Mouse (Mus musculus): ENCODE measurements around the gene Dph1. TPM values are rescaled to one million over a fixed set of nuclear protein-coding genes. Genes with fewer than 3 reads are reported as not detected.

Gene Dph1
- total and polyA plus RNA-seq, 2 experiments = 11.3 to 53.5 TPM

DNA sequence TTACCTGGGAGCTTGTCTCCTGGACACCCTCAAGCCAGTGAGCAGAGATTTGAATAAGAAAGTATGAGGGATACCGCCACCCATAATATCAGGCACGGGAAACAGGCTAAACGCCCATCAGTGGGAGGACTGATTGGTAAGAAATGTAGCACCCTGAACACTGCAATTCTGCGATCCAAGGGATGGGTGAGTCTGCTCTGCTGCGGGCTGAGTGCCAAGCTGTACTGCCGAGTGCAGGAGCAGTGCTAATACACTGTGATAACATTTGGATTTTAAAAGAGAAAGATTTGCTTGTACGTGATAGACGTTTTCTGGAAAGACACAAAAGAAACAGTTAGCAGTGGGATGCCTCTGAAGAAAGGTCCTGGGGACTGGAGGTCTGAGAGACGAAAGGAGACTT, 29.1 kb upstream of the Dph1 start:
- 31% methylated on average over 9 of the region's 9 CpGs for WGBS

DNA sequence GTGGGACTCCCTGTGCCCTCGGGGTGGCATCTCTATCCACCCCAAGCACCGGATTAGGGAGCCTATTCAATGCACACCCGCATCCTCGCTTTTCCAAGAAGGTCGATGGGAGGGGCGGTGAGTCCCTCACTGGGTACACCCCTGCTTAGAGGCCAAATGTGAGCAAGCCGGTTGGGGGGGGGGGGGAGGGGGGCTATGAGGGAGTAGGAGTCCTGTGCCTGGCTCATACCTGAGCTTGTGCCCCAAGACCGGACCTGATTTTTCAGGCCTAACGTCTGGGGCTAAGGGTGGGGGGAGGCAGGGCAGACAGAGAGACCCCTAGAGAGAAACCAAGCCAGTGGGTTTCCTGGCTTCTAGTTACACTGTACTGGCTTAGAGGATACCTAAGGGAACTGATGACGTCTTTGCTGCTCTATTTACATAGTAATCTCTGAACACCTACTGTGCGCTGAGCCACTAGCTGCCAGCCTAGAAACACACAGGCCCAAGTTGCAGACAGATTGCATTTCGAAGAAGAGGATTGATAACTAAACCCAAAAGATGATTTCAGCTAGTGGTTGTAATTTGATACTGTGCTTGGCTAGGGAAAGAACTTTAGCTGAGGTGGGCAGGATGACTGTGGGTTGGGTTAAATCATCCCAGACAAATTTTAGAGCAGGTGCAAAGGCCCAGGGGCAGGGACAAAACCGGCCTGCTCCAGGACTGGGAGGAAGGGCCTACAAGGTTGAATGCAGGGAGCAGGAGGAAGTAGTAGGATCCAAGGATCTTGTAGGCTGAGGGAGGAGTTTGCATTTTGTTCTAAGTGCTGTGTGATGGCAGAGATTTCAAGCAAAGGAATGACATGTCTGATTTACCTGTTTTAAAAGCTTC, 23.3 kb upstream of the Dph1 start:
- WGBS = 19% methylated on average over 13 of the region's 13 CpGs
- H3K27ac ChIP-seq (replicated peaks; ENCODE audit: insufficient read depth, low read depth, low read length) = peak overlapping the region; percentile 94

More for the DNA sequence above, 29.1 kb upstream of the Dph1 start:
- H3K4me3 ChIP-seq (ENCODE audit: insufficient read depth, low read depth, low read length) = no peak overlapping the region
- TF ChIP-seq CTCF (IDR thresholded peaks at IDR 0.05; ENCODE audit: low read depth, low read length) = no peak
- no peak for TF ChIP-seq POLR2A (IDR thresholded peaks at IDR 0.05; ENCODE audit: extremely low read depth, insufficient read depth, low read length)
- H3K27me3 ChIP-seq (ENCODE audit: control insufficient read depth, insufficient read depth, low read length) = no peaks in the 10 kb centered on the region
- H3K79me2 ChIP-seq (ENCODE audit: control insufficient read depth, insufficient read depth, low read length) = peaks cover 16% of the 10 kb centered on the region; the same call in 1 of the 2 replicates
- H3K4me1 ChIP-seq (ENCODE audit: control insufficient read depth, insufficient read depth, low read length) = peaks cover 22% of the 10 kb centered on the region
- no peak overlapping the region for H3K9ac ChIP-seq (ENCODE audit: low read depth, low read length)
- peak; percentile 43 for DNase-seq (ENCODE audit: extremely low read depth, low read depth, low spot score)
- no peaks in the 10 kb centered on the region for H3K36me3 ChIP-seq (ENCODE audit: control insufficient read depth, insufficient read depth, low read length)
- no peak overlapping the region for H3K27ac ChIP-seq (replicated peaks; ENCODE audit: insufficient read depth, low read depth, low read length)

DNA sequence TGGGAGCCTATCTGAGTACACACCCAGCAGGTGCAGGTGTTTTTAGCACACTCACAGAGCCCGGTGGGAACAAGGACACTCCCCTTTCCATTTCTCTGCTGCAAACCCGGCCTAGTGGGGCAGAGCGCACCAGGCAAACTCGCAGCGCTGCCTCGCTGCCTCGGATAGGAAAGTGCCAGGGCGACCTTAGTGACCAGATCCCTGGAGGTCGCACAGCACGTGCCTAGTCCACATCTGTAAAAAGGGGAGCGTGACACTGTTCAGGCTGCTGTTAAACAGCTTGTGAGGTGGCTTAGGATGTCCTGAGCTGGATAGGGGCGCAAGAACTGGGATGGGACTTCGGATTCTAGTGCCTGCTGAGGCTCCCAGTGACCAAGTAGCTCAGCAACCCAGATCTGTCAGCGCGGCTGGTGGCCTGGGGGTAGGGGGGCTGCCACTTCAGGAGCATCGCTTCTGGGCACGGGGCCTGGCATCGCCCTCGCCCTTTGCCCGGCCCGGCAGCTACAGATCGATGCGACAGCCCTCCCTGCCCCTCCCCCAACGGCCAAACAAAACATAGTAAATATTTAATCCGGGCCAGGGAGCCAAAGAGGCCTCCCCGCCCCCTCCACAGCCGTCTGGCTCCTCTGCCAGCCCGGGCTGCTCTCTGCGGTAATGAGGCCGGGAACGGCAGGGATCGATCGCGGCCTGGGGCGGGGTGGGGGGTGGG, 22.5 kb upstream of the Dph1 start:
- Histone ChIP-seq H3K27me3 (ENCODE audit: control insufficient read depth, insufficient read depth, low read length) (no peaks in the 10 kb centered on the region), H3K79me2 (ENCODE audit: control insufficient read depth, insufficient read depth, low read length) (peaks cover 20% of the 10 kb centered on the region; the same call in 1 of the 2 replicates), H3K27ac (replicated peaks; ENCODE audit: insufficient read depth, low read depth, low read length) (peak overlapping the region; percentile 92), H3K4me3 (ENCODE audit: insufficient read depth, low read depth, low read length) (peak overlapping the region; percentile 24; the same call in 1 of the 2 replicates), H3K9ac (ENCODE audit: low read depth, low read length) (peak overlapping the region; percentile 54), H3K36me3 (ENCODE audit: control insufficient read depth, insufficient read depth, low read length) (no peaks in the 10 kb centered on the region), H3K4me1 (ENCODE audit: control insufficient read depth, insufficient read depth, low read length) (peaks cover 35% of the 10 kb centered on the region)
- TF ChIP-seq POLR2A (IDR thresholded peaks at IDR 0.05; ENCODE audit: extremely low read depth, insufficient read depth, low read length) = no peak
- no peak for TF ChIP-seq CTCF (IDR thresholded peaks at IDR 0.05; ENCODE audit: low read depth, low read length)
- DNase-seq (ENCODE audit: extremely low read depth, low read depth, low spot score) = peak; percentile 91
- 17% methylated on average over 35 of the region's 35 CpGs for WGBS

More for the DNA sequence above, 23.3 kb upstream of the Dph1 start:
- Histone ChIP-seq H3K27me3 (ENCODE audit: control insufficient read depth, insufficient read depth, low read length) (no peaks in the 10 kb centered on the region), H3K4me1 (ENCODE audit: control insufficient read depth, insufficient read depth, low read length) (peaks cover 36% of the 10 kb centered on the region), H3K36me3 (ENCODE audit: control insufficient read depth, insufficient read depth, low read length) (no peaks in the 10 kb centered on the region), H3K79me2 (ENCODE audit: control insufficient read depth, insufficient read depth, low read length) (peaks cover 20% of the 10 kb centered on the region; the same call in 1 of the 2 replicates), H3K9ac (ENCODE audit: low read depth, low read length) (peak overlapping the region; percentile 12; the same call in 1 of the 2 replicates), H3K4me3 (ENCODE audit: insufficient read depth, low read depth, low read length) (peak overlapping the region; percentile 2; the same call in 1 of the 2 replicates)
- TF ChIP-seq CTCF (IDR thresholded peaks at IDR 0.05; ENCODE audit: low read depth, low read length) = no peak
- no peak for TF ChIP-seq POLR2A (IDR thresholded peaks at IDR 0.05; ENCODE audit: extremely low read depth, insufficient read depth, low read length)
- DNase-seq (ENCODE audit: extremely low read depth, low read depth, low spot score) = peak; percentile 72

DNA sequence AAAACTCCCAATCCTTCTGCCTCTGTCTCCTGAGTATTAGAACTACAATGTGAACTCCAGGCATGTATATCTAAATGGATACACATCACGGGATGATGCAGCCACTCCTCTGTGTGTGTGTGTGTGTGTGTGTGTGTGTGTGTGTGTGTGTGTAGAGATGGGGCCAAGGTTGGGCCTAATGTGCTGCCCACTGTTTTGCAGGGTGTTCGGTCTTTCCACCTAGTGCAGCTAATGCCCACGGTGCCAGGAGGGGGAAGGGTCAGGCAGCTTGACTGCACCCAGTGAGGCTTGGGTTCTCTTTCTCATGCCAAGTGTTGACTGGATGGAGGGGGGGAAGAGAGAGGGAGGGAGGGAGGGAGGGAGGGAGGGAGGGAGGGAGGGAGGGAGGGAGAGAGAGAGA, 21.8 kb upstream of the Dph1 start:
- Histone ChIP-seq H3K4me3 (ENCODE audit: insufficient read depth, low read depth, low read length) (no peak overlapping the region), H3K79me2 (ENCODE audit: control insufficient read depth, insufficient read depth, low read length) (peaks cover 19% of the 10 kb centered on the region; the same call in 1 of the 2 replicates), H3K36me3 (ENCODE audit: control insufficient read depth, insufficient read depth, low read length) (no peaks in the 10 kb centered on the region), H3K27ac (replicated peaks; ENCODE audit: insufficient read depth, low read depth, low read length) (peak overlapping the region; percentile 47), H3K9ac (ENCODE audit: low read depth, low read length) (no peak overlapping the region), H3K27me3 (ENCODE audit: control insufficient read depth, insufficient read depth, low read length) (no peaks in the 10 kb centered on the region), H3K4me1 (ENCODE audit: control insufficient read depth, insufficient read depth, low read length) (peaks cover 35% of the 10 kb centered on the region)
- peak; percentile 85 for DNase-seq (ENCODE audit: extremely low read depth, low read depth, low spot score)
- no peak for TF ChIP-seq POLR2A (IDR thresholded peaks at IDR 0.05; ENCODE audit: extremely low read depth, insufficient read depth, low read length)
- TF ChIP-seq CTCF (IDR thresholded peaks at IDR 0.05; ENCODE audit: low read depth, low read length) = no peak
- WGBS = 9% methylated on average over 2 of the region's 3 CpGs

DNA sequence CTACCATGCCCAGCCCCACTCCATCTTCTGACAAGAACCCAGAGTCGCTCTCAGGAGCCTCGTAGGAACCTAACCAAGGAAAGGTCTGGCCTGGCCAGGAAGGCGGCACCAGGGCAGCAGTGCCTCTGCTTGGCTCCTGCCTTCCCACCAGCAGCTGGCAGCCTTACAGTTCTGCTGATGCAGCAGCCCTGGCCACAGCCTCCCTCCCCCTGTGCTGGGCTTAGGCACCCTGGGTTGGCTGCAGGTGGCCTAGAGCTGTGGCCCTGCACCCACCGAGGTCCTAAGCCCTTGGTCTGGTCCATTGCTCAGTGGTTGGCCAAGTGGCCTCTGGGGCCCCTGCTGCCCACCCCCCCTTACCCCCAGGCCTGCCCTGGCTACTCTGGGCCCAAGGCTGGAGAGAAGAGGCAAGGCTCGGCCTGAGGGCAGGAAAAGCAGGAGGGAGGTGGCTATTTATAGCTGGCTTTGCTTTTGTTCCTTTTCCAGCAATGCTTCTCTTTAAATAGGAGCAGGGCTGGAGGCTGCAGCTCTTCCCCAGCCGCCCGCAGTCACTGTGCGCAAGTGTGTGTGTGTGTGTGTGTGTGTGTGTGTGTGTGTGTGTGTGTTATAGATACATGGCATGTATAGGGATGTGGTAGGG, 21.1 kb upstream of the Dph1 start:
- Histone ChIP-seq H3K27me3 (ENCODE audit: control insufficient read depth, insufficient read depth, low read length) (no peaks in the 10 kb centered on the region), H3K27ac (replicated peaks; ENCODE audit: insufficient read depth, low read depth, low read length) (peak overlapping the region; percentile 18; the same call in 1 of the 2 replicates), H3K4me3 (ENCODE audit: insufficient read depth, low read depth, low read length) (no peak overlapping the region), H3K9ac (ENCODE audit: low read depth, low read length) (peak overlapping the region; percentile 28; the same call in 1 of the 2 replicates), H3K36me3 (ENCODE audit: control insufficient read depth, insufficient read depth, low read length) (no peaks in the 10 kb centered on the region), H3K79me2 (ENCODE audit: control insufficient read depth, insufficient read depth, low read length) (peaks cover 15% of the 10 kb centered on the region; the same call in 1 of the 2 replicates), H3K4me1 (ENCODE audit: control insufficient read depth, insufficient read depth, low read length) (peaks cover 35% of the 10 kb centered on the region)
- TF ChIP-seq CTCF (IDR thresholded peaks at IDR 0.05; ENCODE audit: low read depth, low read length) = 0 out of 2 replicates have a peak, but pooled peaks have one; percentile 12
- no peak for TF ChIP-seq POLR2A (IDR thresholded peaks at IDR 0.05; ENCODE audit: extremely low read depth, insufficient read depth, low read length)
- 41% methylated on average over 8 of the region's 8 CpGs for WGBS
- peak; percentile 49 for DNase-seq (ENCODE audit: extremely low read depth, low read depth, low spot score)

All from liver, adult 2 months (tissue).